Mouse (Mus musculus) ES-E14 (cell line): ENCODE data around the gene Naaa.

Experiments
- HCFC1 ChIP-seq: IDR thresholded peaks from 2 replicates; pipeline ENCODE4 v1.6.1; 2012; ENCODE audit warnings: low read length, inconsistent platforms, borderline replicate concordance; ENCODE audit not compliant: insufficient read depth
- MAFK ChIP-seq: IDR thresholded peaks from 2 replicates; pipeline ENCODE4 v1.6.1; 2014; ENCODE audit warnings: mild to moderate bottlenecking, low read depth, low read length, inconsistent platforms; ENCODE audit not compliant: insufficient read depth
- ZC3H11A ChIP-seq: IDR thresholded peaks from 2 replicates; pipeline ENCODE4 v1.6.1; 2012; ENCODE audit warnings: low read depth, mild to moderate bottlenecking, inconsistent platforms, low read length, borderline replicate concordance

DNA sequence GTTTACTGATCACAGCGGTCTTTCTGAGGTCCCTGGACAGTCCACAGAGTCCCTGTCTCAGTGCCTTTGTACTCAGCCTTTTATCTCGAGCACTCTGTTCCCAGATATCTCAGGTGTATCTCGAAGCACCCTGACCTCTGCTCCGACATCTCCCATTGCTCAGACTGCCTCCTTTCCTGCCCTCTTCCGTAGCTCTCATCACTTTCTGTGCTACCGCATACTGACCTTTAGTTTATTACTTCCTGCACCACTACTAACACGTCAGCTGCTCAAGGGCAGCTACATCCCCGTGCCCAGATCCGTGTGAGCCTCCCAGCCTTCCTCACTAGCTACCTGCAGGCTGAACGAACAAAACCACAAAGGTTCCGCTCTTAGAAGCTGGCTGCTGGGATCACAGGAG, 29.4 kb downstream of the Naaa start:
- TF ChIP-seq ZC3H11A: no peak
- no peak for TF ChIP-seq HCFC1
- no peak for TF ChIP-seq MAFK
